Mouse (Mus musculus) CH12.LX (cell line): ENCODE measurements around the gene Gtpbp8.

Source experiments
- CTCF ChIP-seq, 2 experiments: IDR thresholded peaks in 1 of 2; conservative IDR thresholded peaks in 1 of 2; 2 replicates each; pipeline ENCODE4 v1.5.1; 2011 to 2012; ENCODE audit warnings: low read depth in 2 of 2, low read length in 2 of 2, improper control_type of control experiment in 1 of 2, inconsistent platforms in 1 of 2, mild to moderate bottlenecking in 1 of 2, moderate library complexity in 1 of 2
- HCFC1 ChIP-seq: IDR thresholded peaks from 2 replicates; pipeline ENCODE4 v1.6.1; 2012; ENCODE audit warnings: low read depth, mild to moderate bottlenecking, inconsistent platforms, low read length, improper control_type of control experiment
- NELFE ChIP-seq: IDR thresholded peaks from 2 replicates; pipeline ENCODE4 v1.6.1; 2011; ENCODE audit warnings: low read depth, low read length, improper control_type of control experiment

- TF ChIP-seq CTCF (conservative IDR thresholded peaks at IDR 0.05 in 1 of 2, IDR thresholded peaks at IDR 0.05 in 1 of 2; ENCODE audit: low read depth in 2 of 2, low read length in 2 of 2) = no peak
- TF ChIP-seq NELFE = no peak
- no peak for TF ChIP-seq HCFC1
These were observed 40.8 kb upstream of the Gtpbp8 start for GRCm38 (mm10) chr16:44786934-44787333.
